Mouse (Mus musculus) C2C12 (cell line): ENCODE results near the gene Ism2.
"Not testable (repeated sequence)": the region's sequence is repeated elsewhere in the genome, so short reads cannot be mapped to it uniquely, and the experiment has no call there.

Experiments used
- CTCF ChIP-seq: IDR thresholded peaks from one replicate; pipeline ENCODE4 v1.5.1; 2011; ENCODE audit not compliant: control insufficient read depth, insufficient read depth, insufficient read length
- MAX ChIP-seq: IDR thresholded peaks from one replicate; pipeline ENCODE4 v1.6.1; 2011; ENCODE audit warnings: mild to moderate bottlenecking, control low read depth

DNA sequence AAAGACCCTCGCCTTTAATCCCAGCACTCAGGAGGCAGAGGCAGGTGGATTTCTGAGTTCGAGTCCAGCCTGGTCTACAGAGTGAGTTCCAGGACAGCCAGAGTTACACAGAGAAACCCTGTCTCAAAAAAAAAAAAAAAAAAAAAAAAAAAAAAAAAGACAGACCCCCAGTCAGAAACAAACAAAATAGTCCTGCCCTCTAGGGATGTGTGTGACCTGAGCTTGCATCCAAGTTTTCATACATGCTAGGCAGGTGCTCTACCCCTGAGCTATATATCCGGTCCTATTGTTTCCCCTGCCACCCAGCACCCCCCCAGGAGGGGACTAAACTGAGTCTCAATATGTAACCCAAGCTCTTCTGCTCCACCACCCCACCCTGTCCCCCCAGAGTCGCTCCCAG is 22.3 kb downstream of the Ism2 start:
- not testable (repeated sequence) for TF ChIP-seq CTCF, MAX
